Mouse (Mus musculus): Measurements from ENCODE around the gene Cfap100. TPM values are rescaled to one million over a fixed set of nuclear protein-coding genes. Genes with fewer than 3 reads are reported as not detected.
A peak's percentile ranks its signal among the peaks of the same experiment; 100 is the strongest.

Cfap100 gene
- total RNA-seq, 4 experiments from 2014 or later, result 12.1 to 18.5 (median 13.7) TPM

DNA sequence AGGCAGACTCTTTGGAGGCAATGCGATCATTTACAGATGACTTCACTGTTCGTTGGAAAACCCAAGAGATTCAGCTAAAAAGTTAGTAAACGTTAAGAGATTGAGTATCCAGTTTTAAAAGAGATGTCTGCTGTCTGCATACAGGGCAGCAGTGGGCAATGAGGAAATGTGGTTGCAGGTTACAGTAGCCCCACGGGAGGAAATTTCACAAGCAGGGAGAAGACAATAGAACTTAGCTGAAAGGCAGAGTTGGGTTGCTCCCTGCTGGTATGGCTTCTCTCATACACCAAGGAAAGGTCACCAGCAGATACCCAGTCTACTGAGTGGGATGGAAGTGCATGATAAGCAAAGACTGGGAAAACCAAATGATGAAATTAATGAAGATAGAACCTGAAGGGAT is 38.0 kb downstream of the Cfap100 start:
- DNase-seq (ENCODE audit: low spot score in 2 of 2), result no peak

DNA sequence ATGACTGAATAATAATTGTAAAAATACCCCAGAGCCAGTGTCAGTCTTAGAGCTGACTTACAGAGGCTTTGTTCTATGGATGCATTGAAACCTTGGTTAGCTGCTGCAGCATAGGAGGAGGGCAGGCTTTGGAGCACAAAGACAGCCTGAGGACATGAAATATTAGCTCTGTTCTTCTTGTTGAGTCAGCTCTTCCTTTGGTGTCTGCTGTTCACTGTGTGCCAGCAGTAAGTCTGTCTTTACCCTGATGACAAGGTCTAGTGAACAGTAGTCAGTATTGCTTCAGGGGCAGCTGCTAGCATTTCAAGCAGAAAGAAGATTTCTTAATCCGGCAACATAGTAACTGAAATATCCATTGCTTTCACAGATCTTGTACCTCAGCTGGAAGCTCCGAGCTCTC is 47.1 kb downstream of the Cfap100 start:
- no peak for DNase-seq (ENCODE audit: low spot score in 2 of 2)

DNA sequence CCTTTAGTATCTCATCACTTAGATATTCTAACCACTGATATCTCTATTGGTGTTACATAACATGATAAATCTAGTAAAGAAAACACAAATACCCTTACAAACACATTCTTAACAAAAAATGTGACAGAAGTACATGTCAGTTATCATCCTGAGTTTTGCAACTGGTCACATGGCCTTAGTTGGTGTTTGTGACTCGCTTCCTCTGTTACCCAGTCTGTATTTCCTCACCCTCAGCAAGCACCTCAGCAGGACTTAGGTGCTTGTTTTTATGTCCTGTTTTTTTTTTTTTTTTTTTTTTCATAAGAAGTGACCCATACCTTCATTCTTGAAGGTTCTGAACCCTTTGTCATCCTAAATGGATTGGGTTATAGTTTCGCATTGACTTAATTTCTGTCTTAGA is 50.9 kb downstream of the Cfap100 start:
- DNase-seq (ENCODE audit: low spot score in 2 of 2), result no peak

DNA sequence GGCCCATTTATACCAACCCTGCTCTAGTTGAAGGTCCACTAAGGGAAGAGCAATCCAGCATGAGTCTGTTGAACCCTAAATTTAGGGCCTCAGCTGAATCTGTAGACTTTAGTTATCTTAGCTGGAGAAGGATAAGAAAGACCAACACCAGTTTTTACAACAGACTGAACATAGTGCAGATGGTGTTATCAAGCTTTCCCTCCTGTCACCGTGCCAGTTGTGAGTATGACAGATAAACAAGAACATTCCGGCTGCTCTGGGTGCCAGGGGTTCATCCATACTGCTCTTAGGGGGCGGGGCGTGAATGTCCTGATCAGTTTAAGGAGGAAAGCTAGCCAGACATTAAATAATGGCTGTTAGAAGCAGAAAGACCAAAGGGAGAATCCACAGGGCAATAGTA is 54.0 kb downstream of the Cfap100 start:
- DNase-seq (ENCODE audit: low spot score in 2 of 2), result peak in 1 of 2 experiments; percentile 30

DNA sequence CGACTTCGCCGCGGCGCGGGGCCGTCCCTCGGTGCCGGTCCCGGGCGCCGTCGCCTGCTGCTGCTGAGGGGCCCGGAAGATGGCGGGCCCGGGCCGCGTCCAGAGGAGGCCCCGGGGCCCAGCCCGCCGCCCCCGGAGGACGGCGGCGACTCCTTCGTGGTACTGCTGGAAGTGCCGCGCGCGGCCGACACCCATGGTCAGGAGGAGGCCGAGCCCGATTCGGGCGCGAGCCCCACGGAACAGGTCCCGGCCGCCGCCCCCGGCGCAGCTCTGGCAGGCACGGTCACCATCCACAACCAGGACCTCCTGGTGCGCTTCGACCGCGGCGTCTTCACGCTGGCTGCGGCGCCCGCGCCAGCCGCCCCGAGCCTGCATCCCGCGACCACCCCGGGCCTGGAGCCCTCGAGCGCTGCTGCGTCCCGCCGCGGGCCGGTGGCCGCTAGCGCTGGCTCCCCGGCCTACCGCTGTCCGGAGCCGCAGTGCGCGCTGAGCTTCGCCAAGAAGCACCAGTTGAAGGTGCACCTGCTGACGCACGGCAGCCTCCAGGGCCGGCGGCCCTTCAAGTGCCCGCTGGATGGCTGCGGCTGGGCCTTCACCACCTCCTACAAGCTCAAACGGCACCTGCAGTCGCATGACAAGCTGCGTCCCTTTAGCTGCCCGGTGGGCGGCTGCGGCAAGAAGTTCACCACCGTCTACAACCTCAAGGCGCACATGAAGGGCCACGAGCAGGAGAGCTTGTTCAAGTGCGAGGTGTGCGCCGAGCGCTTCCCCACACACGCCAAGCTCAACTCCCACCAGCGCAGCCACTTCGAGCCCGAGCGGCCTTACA is 58.7 kb downstream of the Cfap100 start:
- DNase-seq (ENCODE audit: low spot score in 2 of 2), result peak in 1 of 2 experiments; percentile 38

DNA sequence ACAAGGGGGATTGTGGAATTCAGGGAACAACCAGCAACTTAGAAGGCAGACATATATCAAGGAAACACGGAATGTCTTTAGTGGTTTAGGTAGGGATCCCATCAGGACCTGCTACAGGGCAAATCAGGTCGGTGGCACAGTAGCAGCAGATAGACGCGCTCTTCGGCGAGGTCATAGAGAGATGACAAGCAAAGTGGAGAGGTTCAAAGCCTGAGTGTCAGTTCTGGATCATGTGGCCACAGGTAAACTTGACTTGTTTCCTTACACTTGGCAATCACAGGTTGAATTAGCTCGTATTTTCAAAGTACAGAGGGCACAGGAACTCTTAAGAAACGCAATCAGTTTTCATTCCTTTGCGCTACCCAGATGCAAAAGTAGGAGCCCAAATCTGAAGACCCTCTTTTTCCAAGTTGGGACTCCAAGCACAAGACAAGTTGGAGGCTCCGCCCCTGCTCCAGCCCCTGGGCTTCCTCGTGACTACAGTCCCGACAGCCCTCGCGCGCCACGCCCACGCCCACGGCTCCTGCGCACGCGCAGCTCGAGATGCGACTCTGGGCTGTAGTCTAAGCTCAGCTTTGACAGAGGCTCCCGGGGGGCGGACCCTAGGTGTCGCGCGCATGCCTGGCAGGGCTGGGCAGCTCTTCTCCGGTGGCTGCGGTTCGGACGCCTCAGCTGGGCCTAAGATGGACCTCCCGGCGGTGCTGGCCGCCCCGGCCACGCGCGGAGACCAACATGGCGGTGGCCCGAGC is 59.4 kb downstream of the Cfap100 start, which contains the start of gene Zxdc:
TSS of gene Zxdc (plus strand) at position 517 of the 749 bp plus-strand sequence.
- peak; percentile 98 to 99 for DNase-seq (ENCODE audit: low spot score in 2 of 2)

DNA sequence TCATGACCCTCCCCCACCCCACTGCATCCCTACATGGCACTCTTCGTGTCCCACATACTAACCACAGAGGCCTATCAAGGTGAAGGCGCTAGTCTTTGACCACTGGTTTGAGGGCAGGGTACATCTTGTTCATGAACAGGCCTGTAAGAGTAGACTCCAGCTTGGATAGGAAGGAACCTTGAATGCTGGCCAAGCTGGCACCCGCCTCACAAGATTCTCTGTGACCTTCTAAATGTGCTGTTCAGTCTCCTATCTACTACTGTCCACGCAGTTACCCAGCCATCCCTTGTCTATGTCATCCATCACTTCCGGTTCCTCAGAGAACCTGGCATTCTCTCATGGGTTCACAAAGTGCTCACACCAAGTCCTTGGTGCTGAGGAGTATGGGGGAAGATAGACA is 65.3 kb downstream of the Cfap100 start:
- no peak for DNase-seq (ENCODE audit: low spot score in 2 of 2)

DNA sequence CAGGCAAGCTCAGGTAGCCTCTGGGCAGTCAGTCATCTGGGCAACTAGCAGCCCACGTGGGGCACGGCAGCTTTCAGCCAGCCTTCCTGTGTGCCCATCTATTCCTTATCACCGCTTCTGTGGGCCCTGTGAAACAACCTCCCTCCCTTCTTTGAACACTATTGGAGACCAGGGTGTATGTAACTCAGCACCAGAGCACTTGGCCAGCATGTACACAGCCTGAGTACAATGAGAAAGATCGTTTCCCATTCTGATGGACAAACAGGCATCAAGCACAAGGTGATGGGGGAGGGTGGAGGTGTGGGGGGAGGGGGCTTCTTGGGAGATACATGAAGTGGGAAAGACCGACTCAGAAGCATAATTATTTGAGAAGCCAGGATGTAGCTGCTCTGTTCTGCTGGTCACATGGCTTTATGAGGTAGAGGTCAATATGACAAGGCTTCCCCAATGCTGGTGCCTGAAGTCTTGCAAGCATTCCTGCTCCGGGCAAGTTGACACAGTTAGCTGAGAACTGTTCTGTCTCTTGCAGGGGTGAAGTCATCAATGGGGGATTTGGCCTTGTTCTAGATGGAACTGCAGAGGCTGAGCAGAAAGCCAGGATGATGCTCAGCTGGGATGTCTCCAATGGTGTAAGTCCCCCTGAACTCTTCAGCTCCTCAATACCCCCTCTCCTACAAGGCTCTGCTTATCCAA is 67.5 kb downstream of the Cfap100 start:
- DNase-seq (ENCODE audit: low spot score in 2 of 2), result no peak

DNA sequence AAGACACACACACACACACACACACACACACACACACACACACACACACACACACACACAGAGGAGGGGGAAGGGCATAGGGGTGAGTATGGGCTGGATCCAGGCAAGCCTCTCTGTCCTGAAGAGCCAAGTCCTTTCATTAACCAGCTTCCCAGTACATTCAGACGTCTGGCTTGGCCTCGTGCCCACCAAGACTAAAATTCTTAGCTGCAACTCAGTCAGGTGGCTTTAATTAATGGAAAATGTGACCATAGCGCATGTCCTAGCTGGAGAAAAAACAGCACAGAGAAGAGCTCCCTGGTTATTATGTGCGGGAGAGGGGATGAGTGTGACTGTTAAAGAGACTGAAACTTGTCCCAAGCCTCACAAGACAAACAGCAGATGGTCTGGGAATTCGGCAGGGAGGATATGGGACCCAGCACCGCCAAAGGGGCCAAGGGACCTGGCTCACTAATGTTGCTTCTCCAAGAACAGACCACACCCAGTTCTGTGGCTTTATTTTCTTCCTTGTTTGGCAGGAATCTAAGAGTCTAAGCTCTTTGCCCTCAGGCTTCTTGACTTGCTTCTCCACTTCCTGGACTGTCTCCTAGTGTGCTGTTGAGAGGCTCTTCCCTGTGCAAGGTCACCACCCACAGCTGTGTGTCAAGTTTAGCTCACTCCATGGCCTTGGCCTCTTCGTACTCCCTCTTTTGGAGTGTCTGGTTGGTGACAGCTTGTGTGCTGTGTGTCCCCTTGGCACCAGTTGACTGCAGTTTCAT is 68.4 kb downstream of the Cfap100 start:
- DNase-seq (ENCODE audit: low spot score in 2 of 2), result peak in 1 of 2 experiments; percentile 26

DNA sequence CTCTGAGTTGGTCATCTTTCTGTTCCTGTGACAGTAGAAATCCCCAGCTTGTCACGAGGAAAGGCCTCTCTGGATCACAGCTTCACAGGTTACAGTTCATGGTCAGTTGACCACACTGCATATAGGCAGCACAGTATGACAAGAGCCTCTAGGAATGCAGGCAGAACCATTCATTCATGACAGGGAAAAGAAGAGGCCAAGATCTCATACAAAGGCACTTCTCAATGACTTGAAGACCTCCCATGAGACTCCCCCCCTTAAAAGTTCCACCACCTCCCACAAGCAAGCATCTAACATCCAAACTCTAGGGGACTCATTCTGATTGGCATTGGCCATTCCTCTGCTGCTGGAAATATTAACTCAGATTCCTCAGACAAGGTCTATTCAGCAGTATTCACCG is 69.2 kb downstream of the Cfap100 start:
- DNase-seq (ENCODE audit: low spot score in 2 of 2), result no peak

DNA sequence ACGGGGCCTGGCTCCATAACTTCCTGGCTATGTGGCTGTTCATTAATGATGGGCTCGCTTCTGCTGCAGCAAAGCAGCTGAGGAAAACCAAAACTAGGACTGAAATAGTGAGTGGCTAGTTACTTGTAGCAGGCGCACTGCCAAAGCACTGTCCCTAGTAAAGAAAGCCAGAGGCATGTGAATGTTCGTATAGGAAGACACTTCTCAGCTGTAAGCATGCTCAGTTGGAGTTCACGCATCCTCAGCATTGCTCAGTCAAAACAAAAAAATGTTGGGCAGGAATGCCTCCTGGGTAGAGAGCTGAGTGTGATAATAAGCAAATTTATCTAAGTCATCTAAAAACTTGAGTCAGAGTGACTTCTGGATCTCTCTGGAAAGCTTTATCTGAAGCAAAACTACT is 70.5 kb downstream of the Cfap100 start:
- DNase-seq (ENCODE audit: low spot score in 2 of 2), result no peak

Other genes with a start within 250 kb of the Cfap100 start
- not detected for gene V1ra8, start 226.0 kb downstream of the Cfap100 start, total RNA-seq (2022)
- not detected for gene Vmn1r53, start 204.4 kb downstream of the Cfap100 start, total RNA-seq (2022)
- gene Vmn1r54, start 182.5 kb downstream of the Cfap100 start, total RNA-seq (2022), result not detected
- not detected for gene BC048671, start 127.6 kb downstream of the Cfap100 start, total RNA-seq (2022)
- gene Chst13, start 103.6 kb downstream of the Cfap100 start, total RNA-seq (2022), result not detected
- not detected for gene Uroc1, start 95.5 kb downstream of the Cfap100 start, total RNA-seq (2022)
- 10 to 100 TPM; 27.3 to 31.8 (median 30.4) TPM for gene Zxdc, start 59.3 kb downstream of the Cfap100 start, total RNA-seq (2022)
- 10 to 100 TPM; 29.8 to 38.5 (median 34.8) TPM for gene Klf15, start 33.8 kb upstream of the Cfap100 start, total RNA-seq (2022)
- gene Aldh1l1, start 57.6 kb upstream of the Cfap100 start, total RNA-seq (2022), result 10 to 100 TPM; 40.8 to 52.0 (median 45.5) TPM
- 1 to 10 TPM; 3.3 to 6.6 (median 5.0) TPM for gene Slc41a3, start 175.9 kb upstream of the Cfap100 start, total RNA-seq (2022)